Mouse (Mus musculus) hindbrain, embryonic 12.5 days (tissue): ENCODE measurements around the gene Gm37240. TPM values are rescaled to one million over a fixed set of nuclear protein-coding genes. Genes with fewer than 3 reads are reported as not detected.

Experiments used
- ATAC-seq: fragments of 200-750 bp; cut with Nextera tagmentation; 2 replicates; pipeline ENCODE4 v1.8.0; 2017; ENCODE audit warnings: moderate TSS enrichment; ENCODE audit not compliant: low FRiP score
- H3K27ac ChIP-seq: fragments of 300-500 bp; sonication (generic); 2 replicates; pipeline ENCODE4 v1.5.1; 2016; ENCODE audit warnings: mild to moderate bottlenecking
- H3K27me3 ChIP-seq: fragments of 300-500 bp; sonication (generic); 2 replicates; pipeline ENCODE4 v1.6.1; 2016; ENCODE audit warnings: mild to moderate bottlenecking
- H3K36me3 ChIP-seq: fragments of 300-500 bp; sonication (generic); 2 replicates; pipeline ENCODE4 v1.6.1; 2016; ENCODE audit warnings: mild to moderate bottlenecking
- H3K4me1 ChIP-seq: fragments of 300-500 bp; sonication (generic); 2 replicates; pipeline ENCODE4 v1.6.1; 2016
- H3K4me2 ChIP-seq: fragments of 300-500 bp; sonication (generic); replicated peaks from 2 replicates; pipeline ENCODE4 v1.6.1; 2016; ENCODE audit warnings: mild to moderate bottlenecking
- H3K4me3 ChIP-seq: fragments of 300-500 bp; sonication (generic); 2 replicates; pipeline ENCODE4 v1.5.1; 2016; ENCODE audit warnings: mild to moderate bottlenecking
- H3K9ac ChIP-seq: fragments of 300-500 bp; sonication (generic); 2 replicates; pipeline ENCODE4 v1.6.1; 2016; ENCODE audit warnings: mild to moderate bottlenecking, moderate library complexity
- H3K9me3 ChIP-seq: fragments of 300-500 bp; sonication (generic); replicated peaks from 2 replicates; pipeline ENCODE4 v1.6.1; 2016; ENCODE audit warnings: mild to moderate bottlenecking
- WGBS: fragments of 180-500 bp; shearing (Covaris S2); methylation state at CpG from one replicate; pipeline ENCODE4 v1.1.7; 2016; 5-methylcytosine and 5-hydroxymethylcytosine counted together
- polyA plus RNA-seq: library from polyadenylated mRNA; unstranded; fragments of >200 nt; fragmentation: Nextera tagmentation; extraction: Ambion mirVana; gene quantifications from 2 replicates; pipeline ENCODE4 v1.2.1, GENCODE M21; 2016

The Gm37240 gene
- polyA plus RNA-seq, 1 experiment from 2014 or later: 3.3 TPM

- 78% methylated on average over 7 of the region's 7 CpGs for WGBS
- Histone ChIP-seq H3K9me3 (no peaks in the 10 kb centered on the region), H3K27ac (no peak overlapping the region), H3K36me3 (no peaks in the 10 kb centered on the region), H3K27me3 (no peaks in the 10 kb centered on the region), H3K9ac (no peak overlapping the region), H3K4me2 (no peak overlapping the region), H3K4me3 (no peak overlapping the region), H3K4me1 (no peaks in the 10 kb centered on the region)
- ATAC-seq: no peak
Observed at GRCm38 (mm10) chr3:85117014-85117413, 770.3 kb downstream of the Gm37240 start.

GRCm38 (mm10) chr3:85115959-85116543 is 771.3 kb downstream of the Gm37240 start:
- Histone ChIP-seq H3K9me3 (no peaks in the 10 kb centered on the region), H3K9ac (no peak overlapping the region), H3K4me3 (no peak overlapping the region), H3K27ac (no peak overlapping the region), H3K36me3 (no peaks in the 10 kb centered on the region), H3K4me1 (no peaks in the 10 kb centered on the region), H3K4me2 (no peak overlapping the region), H3K27me3 (no peaks in the 10 kb centered on the region)
- 74% methylated on average over 7 of the region's 7 CpGs for WGBS
- no peak for ATAC-seq

- Histone ChIP-seq H3K4me3 (no peak overlapping the region), H3K9ac (no peak overlapping the region), H3K27ac (no peak overlapping the region), H3K27me3 (no peaks in the 10 kb centered on the region), H3K4me2 (no peak overlapping the region), H3K36me3 (no peaks in the 10 kb centered on the region), H3K4me1 (no peaks in the 10 kb centered on the region), H3K9me3 (no peaks in the 10 kb centered on the region)
- ATAC-seq: no peak
- 95% methylated on average over 1 of the region's 1 CpGs for WGBS
Observed at GRCm38 (mm10) chr3:85113565-85113964, 773.8 kb downstream of the Gm37240 start.

GRCm38 (mm10) chr3:85110762-85111161 is 776.6 kb downstream of the Gm37240 start:
- WGBS: 49% methylated on average over 4 of the region's 4 CpGs

GRCm38 (mm10) chr3:85109221-85109620 is 778.1 kb downstream of the Gm37240 start:
- H3K4me2 ChIP-seq: no peak overlapping the region
- no peaks in the 10 kb centered on the region for H3K9me3 ChIP-seq
- H3K4me1 ChIP-seq: no peaks in the 10 kb centered on the region
- H3K9ac ChIP-seq: no peak overlapping the region
- 42% methylated on average over 2 of the region's 2 CpGs for WGBS
- H3K36me3 ChIP-seq: no peaks in the 10 kb centered on the region
- H3K27me3 ChIP-seq: no peaks in the 10 kb centered on the region
- no peak overlapping the region for H3K27ac ChIP-seq
- no peak overlapping the region for H3K4me3 ChIP-seq
- no peak for ATAC-seq

More at GRCm38 (mm10) chr3:85110762-85111161, 776.6 kb downstream of the Gm37240 start:
- ATAC-seq: no peak
- no peaks in the 10 kb centered on the region for H3K36me3 ChIP-seq
- no peak overlapping the region for H3K4me2 ChIP-seq
- H3K27me3 ChIP-seq: no peaks in the 10 kb centered on the region
- H3K9ac ChIP-seq: no peak overlapping the region
- no peak overlapping the region for H3K4me3 ChIP-seq
- H3K9me3 ChIP-seq: no peaks in the 10 kb centered on the region
- no peak overlapping the region for H3K27ac ChIP-seq
- no peaks in the 10 kb centered on the region for H3K4me1 ChIP-seq

GRCm38 (mm10) chr3:85108396-85108795 is 778.9 kb downstream of the Gm37240 start:
- no peaks in the 10 kb centered on the region for H3K27me3 ChIP-seq
- H3K4me3 ChIP-seq: no peak overlapping the region
- H3K36me3 ChIP-seq: no peaks in the 10 kb centered on the region
- ATAC-seq: no peak
- no peaks in the 10 kb centered on the region for H3K4me1 ChIP-seq
- no peak overlapping the region for H3K9ac ChIP-seq
- H3K27ac ChIP-seq: no peak overlapping the region
- no peaks in the 10 kb centered on the region for H3K9me3 ChIP-seq
- no peak overlapping the region for H3K4me2 ChIP-seq
- 87% methylated on average over 3 of the region's 3 CpGs for WGBS

- H3K4me1 ChIP-seq: no peaks in the 10 kb centered on the region
- H3K4me3 ChIP-seq: no peak overlapping the region
- no peak overlapping the region for H3K9ac ChIP-seq
- no peaks in the 10 kb centered on the region for H3K36me3 ChIP-seq
- H3K27me3 ChIP-seq: no peaks in the 10 kb centered on the region
- 75% methylated on average over 11 of the region's 11 CpGs for WGBS
- H3K9me3 ChIP-seq: no peaks in the 10 kb centered on the region
- ATAC-seq: no peak
- no peak overlapping the region for H3K27ac ChIP-seq
- H3K4me2 ChIP-seq: no peak overlapping the region
Observed at GRCm38 (mm10) chr3:85106956-85107355, 780.4 kb downstream of the Gm37240 start.

- 58% methylated on average over 5 of the region's 5 CpGs for WGBS
- Histone ChIP-seq H3K9ac (no peak overlapping the region), H3K27me3 (no peaks in the 10 kb centered on the region), H3K27ac (no peak overlapping the region), H3K36me3 (no peaks in the 10 kb centered on the region), H3K4me3 (no peak overlapping the region), H3K9me3 (no peaks in the 10 kb centered on the region), H3K4me1 (no peaks in the 10 kb centered on the region), H3K4me2 (no peak overlapping the region)
- no peak for ATAC-seq
Observed at GRCm38 (mm10) chr3:85104301-85104700, 783.0 kb downstream of the Gm37240 start.

- WGBS: 66% methylated on average over 21 of the region's 21 CpGs
- Histone ChIP-seq H3K9ac (no peak overlapping the region), H3K4me2 (no peak overlapping the region), H3K36me3 (no peaks in the 10 kb centered on the region), H3K9me3 (no peaks in the 10 kb centered on the region), H3K4me3 (no peak overlapping the region), H3K4me1 (no peaks in the 10 kb centered on the region), H3K27ac (no peak overlapping the region), H3K27me3 (no peaks in the 10 kb centered on the region)
- no peak for ATAC-seq
Observed at GRCm38 (mm10) chr3:85080882-85081558, 806.3 kb downstream of the Gm37240 start.

GRCm38 (mm10) chr3:85064113-85064512 is 823.2 kb downstream of the Gm37240 start:
- ATAC-seq: no peak
- H3K9me3 ChIP-seq: no peaks in the 10 kb centered on the region
- no peaks in the 10 kb centered on the region for H3K27me3 ChIP-seq
- no peaks in the 10 kb centered on the region for H3K4me1 ChIP-seq
- H3K27ac ChIP-seq: no peak overlapping the region
- H3K9ac ChIP-seq: no peak overlapping the region
- 72% methylated on average over 7 of the region's 7 CpGs for WGBS
- no peak overlapping the region for H3K4me2 ChIP-seq
- H3K36me3 ChIP-seq: no peaks in the 10 kb centered on the region
- no peak overlapping the region for H3K4me3 ChIP-seq

GRCm38 (mm10) chr3:85060153-85060552 is 827.2 kb downstream of the Gm37240 start:
- no peaks in the 10 kb centered on the region for H3K27me3 ChIP-seq
- no peak overlapping the region for H3K4me2 ChIP-seq
- ATAC-seq: no peak
- no peak overlapping the region for H3K27ac ChIP-seq
- 92% methylated on average over 7 of the region's 7 CpGs for WGBS
- no peak overlapping the region for H3K9ac ChIP-seq
- no peaks in the 10 kb centered on the region for H3K36me3 ChIP-seq
- H3K4me3 ChIP-seq: no peak overlapping the region
- no peaks in the 10 kb centered on the region for H3K4me1 ChIP-seq
- H3K9me3 ChIP-seq: no peaks in the 10 kb centered on the region

- H3K4me1 ChIP-seq: no peaks in the 10 kb centered on the region
- WGBS: 78% methylated on average over 6 of the region's 6 CpGs
- no peak overlapping the region for H3K4me2 ChIP-seq
Observed at GRCm38 (mm10) chr3:85057245-85057644, 830.1 kb downstream of the Gm37240 start.

GRCm38 (mm10) chr3:85053526-85053925 is 833.8 kb downstream of the Gm37240 start:
- Histone ChIP-seq H3K4me1 (no peaks in the 10 kb centered on the region), H3K9ac (no peak overlapping the region), H3K27me3 (no peaks in the 10 kb centered on the region), H3K27ac (no peak overlapping the region), H3K9me3 (no peaks in the 10 kb centered on the region), H3K4me2 (no peak overlapping the region), H3K4me3 (no peak overlapping the region), H3K36me3 (no peaks in the 10 kb centered on the region)
- 79% methylated on average over 4 of the region's 4 CpGs for WGBS
- no peak for ATAC-seq

More at GRCm38 (mm10) chr3:85057245-85057644, 830.1 kb downstream of the Gm37240 start:
- no peak overlapping the region for H3K4me3 ChIP-seq
- no peaks in the 10 kb centered on the region for H3K27me3 ChIP-seq
- no peak overlapping the region for H3K9ac ChIP-seq
- H3K9me3 ChIP-seq: no peaks in the 10 kb centered on the region
- ATAC-seq: no peak
- H3K36me3 ChIP-seq: no peaks in the 10 kb centered on the region
- H3K27ac ChIP-seq: no peak overlapping the region
